Mouse (Mus musculus) gastrocnemius, adult 18-20 months (tissue): Measurements from ENCODE around the gene Enkur. TPM values are rescaled to one million over a fixed set of nuclear protein-coding genes. Genes with fewer than 3 reads are reported as not detected.

ENCODE experiments used
- DNase-seq: peaks from one replicate; pipeline ENCODE4 v3.0.0; 2021; ENCODE audit warnings: low spot score
- total RNA-seq, 2 experiments: library from RNA; stranded (reverse); gene quantifications; 2 replicates each; pipeline ENCODE4 v1.2.3; 2021

The Enkur gene
- total RNA-seq, 2 experiments from 2014 or later, result 0.28 to 0.50 TPM

DNA sequence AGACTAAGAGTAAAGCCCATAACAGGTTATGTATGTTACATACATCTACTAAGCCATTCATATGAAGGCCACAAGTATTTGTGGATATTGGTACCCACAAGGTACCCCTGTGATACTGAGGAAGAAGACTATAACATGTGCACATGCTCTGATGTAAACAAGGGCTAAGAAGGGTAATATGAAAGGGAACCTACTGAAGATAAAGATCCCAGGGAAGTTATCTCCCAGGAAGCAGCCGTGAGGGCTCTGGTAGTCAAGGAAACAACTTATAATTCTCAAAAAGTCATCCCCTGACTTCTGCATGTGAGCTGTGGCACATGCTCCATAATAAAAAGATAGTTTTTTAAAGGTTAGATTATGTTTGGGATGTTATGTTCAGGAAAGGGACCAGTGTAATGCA lies 13.9 kb downstream of the Enkur start:
- DNase-seq, result no peak

DNA sequence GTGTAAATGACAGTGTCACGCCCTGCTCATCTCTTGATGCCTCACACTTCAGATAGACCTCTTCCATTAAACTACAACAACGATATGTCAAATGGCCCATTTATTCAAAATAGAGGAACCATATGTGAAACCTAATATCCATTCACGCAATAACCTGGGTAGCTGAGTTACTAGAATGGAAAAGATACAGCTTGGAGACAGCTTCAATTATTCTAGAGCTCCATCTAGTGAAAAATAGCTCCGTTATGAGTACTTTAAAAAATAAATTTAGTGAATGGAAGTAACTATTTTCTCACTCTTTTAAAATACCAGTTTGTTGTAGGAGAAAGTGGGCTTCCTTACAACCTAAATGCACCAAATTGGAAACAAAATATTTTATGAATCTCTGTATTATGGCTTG lies 16.6 kb downstream of the Enkur start:
- no peak for DNase-seq

DNA sequence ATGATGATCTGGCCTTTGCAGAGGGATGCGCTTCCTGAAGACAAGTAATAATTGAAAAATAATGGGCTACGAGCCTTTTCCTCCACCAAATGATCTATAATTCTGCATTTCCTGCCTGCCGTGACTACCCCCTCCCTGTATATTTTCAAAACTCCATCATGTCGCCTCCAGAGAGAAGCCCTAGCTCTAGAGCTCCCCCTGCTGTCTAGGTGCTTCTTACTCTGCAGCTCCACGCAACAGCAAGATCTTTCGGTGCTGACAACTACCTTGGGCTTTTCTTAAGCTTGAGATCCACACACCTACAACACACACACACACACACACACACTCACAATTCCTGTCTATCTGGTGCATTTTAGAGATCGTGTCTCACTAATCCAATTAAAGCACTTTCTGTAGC lies 17.6 kb downstream of the Enkur start:
- DNase-seq, result peak; percentile 67

DNA sequence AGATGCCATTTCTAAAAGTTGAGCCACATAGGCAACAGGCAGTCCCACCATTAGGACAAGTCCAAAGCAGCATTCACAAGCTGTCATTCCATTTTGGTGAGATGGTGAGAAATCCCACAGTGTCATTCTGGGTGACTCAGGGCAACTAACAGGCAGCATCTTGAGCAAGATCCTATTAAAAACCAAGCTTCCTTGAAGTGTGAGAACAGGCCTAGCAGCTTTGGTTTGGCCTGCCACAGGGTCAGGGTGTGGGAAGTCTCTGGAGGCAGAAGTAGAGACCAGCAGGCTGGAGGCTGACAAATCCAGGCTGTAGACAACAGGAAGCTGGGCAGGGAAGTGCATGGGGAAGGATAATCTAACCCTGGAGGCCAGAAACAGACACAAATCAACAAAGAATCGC lies 22.4 kb downstream of the Enkur start:
- DNase-seq, result peak; percentile 22

DNA sequence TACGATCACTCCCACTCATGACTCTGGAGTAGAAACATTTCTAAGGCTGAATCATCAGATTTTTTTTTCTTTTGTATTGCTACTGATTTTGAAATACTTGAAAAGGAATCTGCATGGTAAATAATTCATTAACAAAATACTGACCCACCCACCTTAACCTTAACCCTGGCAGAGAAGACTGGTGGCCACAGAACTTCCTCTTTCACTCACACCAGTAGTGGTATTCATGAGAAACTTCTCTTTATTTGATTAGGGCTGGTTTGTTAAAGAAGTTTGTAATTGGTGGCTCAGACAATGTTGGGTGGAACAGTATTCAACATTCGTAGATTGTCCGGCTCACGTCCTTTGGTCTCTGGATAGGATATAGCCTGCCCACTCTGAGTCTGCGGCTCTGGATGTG lies 26.0 kb downstream of the Enkur start:
- no peak for DNase-seq

DNA sequence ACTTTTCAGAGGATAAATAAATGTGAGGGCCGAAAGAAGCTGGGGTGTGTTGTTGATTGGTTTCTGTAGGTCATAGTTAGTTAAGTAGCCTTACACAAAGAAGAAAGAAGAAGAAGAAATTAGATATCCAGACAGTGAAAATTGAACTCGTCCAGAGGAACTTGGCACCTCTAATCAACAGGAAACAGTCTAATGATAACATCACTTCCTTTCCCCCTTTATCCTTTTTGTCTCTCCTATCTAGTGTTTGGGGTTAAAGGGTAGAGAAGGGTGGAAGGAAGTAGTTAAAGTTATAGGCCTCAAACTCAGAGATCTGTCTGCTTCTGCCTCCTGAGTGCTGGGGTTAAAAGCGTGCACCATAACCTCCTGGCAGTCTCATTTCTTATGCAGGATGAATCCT lies 32.4 kb downstream of the Enkur start:
- no peak for DNase-seq

DNA sequence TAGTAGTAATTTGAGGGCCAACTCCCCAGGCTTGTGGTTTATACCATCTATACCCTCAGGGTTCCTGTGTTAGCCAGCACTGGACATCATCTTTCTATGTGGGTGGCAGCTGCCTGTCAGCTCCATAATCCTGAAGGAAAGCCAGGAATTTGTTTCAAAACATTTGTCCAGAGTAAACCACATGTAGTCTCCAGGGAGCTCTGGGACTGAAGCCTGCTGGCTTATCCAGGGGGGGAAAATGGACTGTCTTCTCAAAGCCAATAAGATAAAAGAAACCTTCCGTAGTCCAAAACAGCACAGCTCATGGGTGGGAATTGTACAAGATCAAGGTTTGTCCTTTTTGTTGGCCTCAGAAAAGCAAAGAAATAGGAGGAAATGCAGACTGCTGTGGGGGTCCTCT lies 37.2 kb downstream of the Enkur start:
- peak; percentile 49 for DNase-seq

DNA sequence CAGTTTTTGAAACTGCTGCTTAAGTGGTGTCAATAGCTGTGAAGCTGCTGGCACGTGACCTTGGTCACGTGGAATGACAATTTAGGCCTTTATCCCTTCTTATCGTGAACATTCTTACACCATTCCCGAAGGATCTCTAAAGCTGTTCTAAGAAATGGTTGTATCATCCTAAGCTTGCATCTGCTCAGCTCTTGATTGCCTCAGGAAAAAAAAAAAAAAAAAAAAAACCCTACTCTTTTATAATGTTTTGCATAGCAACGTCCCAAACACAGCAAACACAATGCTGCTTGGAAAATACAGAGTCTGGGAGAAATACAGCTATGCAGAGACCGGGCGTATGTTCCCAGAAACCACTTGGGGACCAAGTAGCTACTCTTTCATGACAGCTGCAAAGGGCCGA lies 40.9 kb downstream of the Enkur start:
- DNase-seq, result peak; percentile 55

DNA sequence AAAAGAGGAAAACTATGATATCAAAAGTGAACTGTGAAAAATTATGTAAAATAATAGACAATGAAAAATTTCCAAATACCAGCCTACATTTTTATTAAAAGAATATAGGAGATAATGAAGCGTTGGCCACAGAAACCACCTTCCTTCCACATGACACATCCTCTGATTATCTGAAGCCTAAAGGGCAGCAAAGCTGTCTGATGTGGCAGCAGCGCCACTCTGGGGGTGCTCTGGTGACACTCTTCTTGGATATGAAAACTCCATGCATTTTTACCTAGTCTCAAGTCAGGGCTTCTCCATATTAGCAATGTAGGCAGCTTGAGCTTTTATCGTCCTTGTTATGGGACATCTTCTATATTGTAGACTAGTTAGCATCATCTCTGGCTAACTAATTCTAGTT lies 51.7 kb downstream of the Enkur start:
- DNase-seq, result no peak

DNA sequence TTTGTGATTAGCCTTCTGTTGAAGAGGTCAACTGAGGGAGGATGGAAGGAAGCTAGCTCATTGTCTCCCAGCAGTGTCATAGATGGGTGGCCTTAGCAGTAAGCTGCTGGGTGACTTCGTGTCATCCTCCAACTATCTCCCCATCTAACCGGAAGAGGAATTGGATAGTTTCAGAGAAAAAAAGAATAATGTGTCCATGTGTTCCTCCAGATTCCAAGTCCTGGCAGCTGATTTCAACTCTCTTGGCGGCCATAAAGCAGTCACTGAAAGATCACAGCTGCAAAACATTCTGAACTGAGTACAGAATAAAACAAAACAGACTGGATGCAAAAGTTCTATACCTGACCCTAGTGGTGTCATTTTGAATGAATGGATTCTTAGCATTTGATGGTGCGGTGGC lies 58.0 kb downstream of the Enkur start:
- peak; percentile 57 for DNase-seq

DNA sequence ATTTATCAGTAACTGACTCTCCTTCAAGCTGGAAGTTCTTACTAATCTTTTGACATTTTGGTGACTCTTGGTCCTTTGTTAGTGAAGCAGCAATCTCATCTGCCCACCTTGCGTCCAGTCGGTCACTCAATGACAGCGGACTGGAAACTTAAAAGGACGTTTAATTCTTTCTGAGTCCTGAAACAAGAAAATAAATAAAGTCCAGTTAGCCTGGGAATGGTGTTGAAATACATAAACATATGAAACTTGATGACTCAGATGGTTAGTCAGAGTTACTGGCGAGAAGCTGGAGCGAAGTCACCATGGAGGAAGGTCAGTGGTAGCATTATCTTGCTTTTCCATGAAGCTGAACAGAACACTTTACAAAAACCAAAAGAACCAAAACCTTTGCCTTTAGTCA lies 58.7 kb downstream of the Enkur start:
- DNase-seq, result no peak

DNA sequence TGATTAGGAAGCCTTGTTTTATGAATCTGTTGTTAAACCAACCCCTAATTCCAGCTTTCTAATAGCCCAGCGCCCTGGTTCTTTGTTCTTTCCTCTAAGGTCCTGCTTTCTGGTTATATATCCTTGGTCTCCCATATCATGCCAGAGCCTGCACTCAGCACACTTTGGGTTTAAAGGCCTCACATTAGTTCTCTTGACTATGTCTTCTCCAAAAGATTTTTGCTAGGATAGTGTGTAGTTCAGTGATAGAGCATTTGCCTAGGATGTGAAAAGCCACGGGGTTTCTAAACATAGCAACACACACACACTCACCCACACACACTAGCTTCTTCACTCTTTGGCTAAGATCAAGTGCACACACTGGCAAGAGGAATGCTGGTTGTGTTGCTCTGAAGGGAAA lies 62.5 kb downstream of the Enkur start:
- no peak for DNase-seq

DNA sequence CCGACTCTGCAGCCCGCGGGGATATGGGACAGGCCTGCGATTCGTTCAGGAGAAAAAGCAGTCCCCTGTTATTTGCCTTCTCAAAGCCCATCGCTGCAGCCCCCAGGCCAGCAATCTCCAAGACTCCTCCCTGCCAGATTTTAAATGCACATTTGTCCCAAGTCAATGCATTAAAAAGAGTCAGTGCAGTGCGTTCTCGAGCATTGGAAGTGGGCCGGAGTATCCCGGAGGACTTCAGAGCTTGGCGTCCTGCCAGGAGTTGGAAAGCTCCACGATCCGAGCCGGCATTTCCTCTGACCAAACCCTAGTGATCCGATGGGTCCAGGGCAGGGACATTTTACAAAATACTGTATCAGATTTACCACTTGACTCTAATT lies 63.0 kb downstream of the Enkur start:
- DNase-seq, result peak; percentile 79

DNA sequence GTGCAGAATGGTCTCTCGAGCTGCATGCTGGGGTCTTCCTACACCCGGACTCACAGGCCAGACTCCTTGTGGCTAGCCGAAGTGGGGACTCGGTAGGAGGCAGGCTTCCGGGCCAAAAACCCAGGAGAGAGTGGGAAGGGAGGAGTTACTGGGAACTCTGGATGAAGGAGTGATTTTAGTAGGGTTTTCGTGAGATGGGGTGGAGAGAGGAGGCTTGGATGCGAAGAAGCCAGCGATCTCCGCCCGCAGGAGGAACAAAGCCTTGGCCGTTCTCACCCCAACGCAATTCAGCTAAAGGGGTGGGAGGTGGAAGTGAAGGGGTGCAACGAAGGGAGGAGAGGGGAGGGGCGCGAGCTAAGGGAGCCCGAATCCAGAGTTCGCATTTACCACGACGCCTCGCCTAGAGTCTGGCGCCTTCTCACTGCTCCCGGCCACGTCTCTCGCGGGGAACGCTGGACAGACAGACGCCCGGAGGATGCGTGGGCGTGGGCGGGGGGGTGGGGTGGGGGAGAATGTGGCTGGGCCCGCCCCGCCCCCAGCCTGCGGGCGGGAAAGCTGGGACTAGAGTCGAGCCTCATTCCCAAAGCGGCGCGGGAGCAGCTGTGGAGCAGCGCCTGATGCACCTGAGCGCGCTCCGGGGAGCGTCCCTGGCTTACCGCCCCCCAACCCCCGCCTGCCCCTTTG lies 63.5 kb downstream of the Enkur start:
- peak; percentile 55 for DNase-seq

DNA sequence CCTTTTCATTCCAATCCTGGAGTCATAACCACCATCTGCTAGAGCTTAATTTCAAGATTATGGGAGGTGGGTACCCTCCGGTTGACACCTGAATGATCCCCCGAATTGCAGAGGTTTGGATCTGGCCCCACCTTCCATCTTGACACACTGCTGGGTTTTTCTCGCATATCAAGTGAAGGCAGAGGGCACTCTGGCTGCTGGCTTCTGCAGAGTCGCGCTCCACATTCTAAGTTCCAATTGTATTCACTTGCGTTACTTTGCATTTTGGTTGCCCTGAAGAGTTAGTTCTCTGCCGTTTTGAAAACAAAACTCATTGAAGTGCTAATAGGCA lies 64.0 kb downstream of the Enkur start:
- DNase-seq, result no peak

Other genes starting within 250 kb of the Enkur start
- gene Arhgap21, start 236.5 kb downstream of the Enkur start, total RNA-seq, result 10 to 100 TPM; 27.0 to 33.4 TPM
- gene Thnsl1, start 359 bp upstream of the Enkur start, total RNA-seq, result 1 to 10 TPM; 3.2 to 4.6 TPM
- gene Gpr158, start 162.2 kb upstream of the Enkur start, total RNA-seq, result not detected